Mouse (Mus musculus) heart, postnatal 0 days (tissue): ENCODE measurements around the gene Rab11a.

Experiments used
- CTCF ChIP-seq: IDR thresholded peaks from 2 replicates; pipeline ENCODE4 v1.5.1; 2016; ENCODE audit warnings: antibody characterized with exemption, control low read depth, low read depth
- EP300 ChIP-seq: IDR thresholded peaks from 2 replicates; pipeline ENCODE4 v1.6.1; 2016; ENCODE audit warnings: antibody characterized with exemption, low read depth

DNA sequence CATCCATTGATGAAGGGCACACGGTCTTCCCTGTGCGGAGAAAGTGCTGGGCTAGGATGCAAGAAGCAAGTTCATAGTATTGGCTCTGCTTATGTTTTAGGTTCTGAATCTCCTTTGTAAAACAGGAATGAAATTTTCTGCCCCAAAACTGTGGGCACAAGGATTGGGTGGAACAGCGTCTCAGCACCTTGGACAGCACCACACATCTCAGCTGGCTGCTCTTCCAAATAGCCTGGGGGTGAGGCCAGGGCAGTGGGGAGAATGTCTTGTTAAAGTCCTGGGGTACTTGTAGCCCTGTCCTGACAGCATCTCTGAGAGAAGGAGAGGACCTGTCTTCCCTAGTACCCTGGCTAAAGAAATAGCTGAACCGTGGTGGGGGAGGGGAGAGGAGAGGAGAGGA is 71.0 kb downstream of the Rab11a start:
- TF ChIP-seq CTCF (no peak), EP300 (no peak)
